Mouse (Mus musculus) erythroblast, embryonic 14.5 days (primary cell): ENCODE data around the gene Fam129b. TPM values are rescaled to one million over a fixed set of nuclear protein-coding genes. Genes with fewer than 3 reads are reported as not detected.

Experiments used
- H3K27me3 ChIP-seq: 2 replicates; pipeline ENCODE4 v1.6.1; 2012; ENCODE audit warnings: inconsistent platforms; ENCODE audit not compliant: control insufficient read depth
- H3K36me3 ChIP-seq: 2 replicates; pipeline ENCODE4 v1.6.1; 2012; ENCODE audit warnings: mild to moderate bottlenecking, inconsistent platforms; ENCODE audit not compliant: control insufficient read depth
- H3K4me1 ChIP-seq: 2 replicates; pipeline ENCODE4 v1.6.1; 2012; ENCODE audit warnings: inconsistent platforms; ENCODE audit not compliant: control insufficient read depth
- H3K4me3 ChIP-seq: replicated peaks from 2 replicates; pipeline ENCODE3; 2012; ENCODE audit warnings: moderate library complexity, mild to moderate bottlenecking, inconsistent platforms
- H3K9me3 ChIP-seq: 2 replicates; pipeline ENCODE4 v1.6.1; 2012; ENCODE audit warnings: low read length, inconsistent platforms, mixed read lengths; ENCODE audit not compliant: control insufficient read depth
- GATA1 ChIP-seq: IDR thresholded peaks from 2 replicates; pipeline ENCODE4 v1.6.1; 2012; ENCODE audit warnings: low read length, inconsistent platforms, mixed read lengths
- TAL1 ChIP-seq: IDR thresholded peaks from 3 replicates; pipeline ENCODE4 v1.6.1; 2012; ENCODE audit warnings: low read length, inconsistent platforms, mixed read lengths
- polyA plus RNA-seq: library from polyadenylated mRNA; stranded (reverse); fragments of >175 nt; gene quantifications from 2 replicates; pipeline ENCODE4 v1.2.3, GENCODE M21; 2012

Gene Fam129b
- polyA plus RNA-seq, 1 experiment = 0.13 TPM

DNA sequence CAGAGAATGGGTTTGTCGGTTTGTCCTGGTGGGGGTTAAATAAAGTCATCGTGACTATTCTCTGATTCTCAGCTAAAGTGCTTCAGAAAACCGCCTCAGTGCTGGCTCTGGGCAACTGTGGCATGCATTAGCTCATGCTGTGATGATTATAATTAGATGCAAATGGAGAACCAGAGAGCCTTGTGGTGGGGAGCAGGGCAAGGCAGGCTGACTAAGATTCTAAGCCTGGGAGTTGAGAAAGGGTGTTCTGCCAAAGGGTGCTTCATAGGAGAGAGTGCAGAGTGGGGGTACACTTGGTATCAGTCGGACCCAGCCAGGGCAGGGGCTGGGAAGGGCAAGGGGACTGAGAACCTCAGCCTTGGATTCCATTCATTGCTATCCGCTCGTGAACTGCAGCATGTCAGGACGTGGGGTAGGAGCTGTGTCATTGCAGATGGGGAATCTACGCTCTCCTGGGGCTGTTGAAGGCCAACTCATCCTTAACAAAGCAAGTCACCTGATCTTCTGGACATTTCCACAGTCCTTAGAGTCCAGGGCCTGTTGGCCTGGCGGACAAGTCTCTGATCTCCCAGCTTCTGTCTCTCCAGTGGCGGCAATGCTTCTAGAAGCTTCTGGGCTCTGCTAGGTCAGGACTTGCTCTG lies 20.7 kb downstream of the Fam129b start:
- no peak for TF ChIP-seq TAL1
- no peak for TF ChIP-seq GATA1
- Histone ChIP-seq H3K4me3 (no peak overlapping the region), H3K4me1 (peaks cover 33% of the 10 kb centered on the region), H3K27me3 (no peaks in the 10 kb centered on the region), H3K36me3 (no peaks in the 10 kb centered on the region), H3K9me3 (no peaks in the 10 kb centered on the region)

GRCm38 (mm10) chr2:32898983-32899382 lies 23.1 kb downstream of the Fam129b start:
- Histone ChIP-seq H3K4me3 (no peak overlapping the region), H3K4me1 (peaks cover 38% of the 10 kb centered on the region), H3K9me3 (no peaks in the 10 kb centered on the region), H3K36me3 (no peaks in the 10 kb centered on the region), H3K27me3 (no peaks in the 10 kb centered on the region)
- TF ChIP-seq TAL1 (no peak), GATA1 (no peak)

DNA sequence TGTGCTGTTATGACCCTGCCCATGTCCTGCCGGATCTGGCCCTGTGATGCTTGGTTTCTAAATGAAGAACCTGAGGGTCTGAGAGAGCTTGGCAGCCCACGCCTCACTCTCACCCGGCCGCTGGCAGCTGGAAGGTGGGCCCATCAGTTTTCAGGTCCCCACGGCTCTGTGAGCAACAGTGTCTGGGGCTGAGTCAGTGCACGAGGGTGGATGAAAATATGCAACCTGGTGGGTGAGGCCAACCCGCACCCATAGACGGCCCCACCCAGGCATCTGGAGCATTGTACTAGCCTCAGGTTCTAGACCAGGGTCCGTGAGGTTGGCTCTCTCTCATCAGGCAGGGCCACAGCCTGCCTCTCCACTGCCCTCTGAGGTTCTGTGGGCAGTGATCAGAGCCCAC lies 26.2 kb downstream of the Fam129b start:
- Histone ChIP-seq H3K9me3 (no peaks in the 10 kb centered on the region), H3K27me3 (no peaks in the 10 kb centered on the region), H3K36me3 (no peaks in the 10 kb centered on the region; the same call in 1 of the 2 replicates), H3K4me3 (no peak overlapping the region), H3K4me1 (peaks cover 62% of the 10 kb centered on the region)
- TF ChIP-seq TAL1 (no peak), GATA1 (no peak)

- Histone ChIP-seq H3K36me3 (no peaks in the 10 kb centered on the region; the same call in 1 of the 2 replicates), H3K4me1 (peaks cover 58% of the 10 kb centered on the region), H3K27me3 (no peaks in the 10 kb centered on the region), H3K9me3 (no peaks in the 10 kb centered on the region), H3K4me3 (no peak overlapping the region)
- no peak for TF ChIP-seq GATA1
- no peak for TF ChIP-seq TAL1
Observed at GRCm38 (mm10) chr2:32903470-32903869, 27.6 kb downstream of the Fam129b start.

DNA sequence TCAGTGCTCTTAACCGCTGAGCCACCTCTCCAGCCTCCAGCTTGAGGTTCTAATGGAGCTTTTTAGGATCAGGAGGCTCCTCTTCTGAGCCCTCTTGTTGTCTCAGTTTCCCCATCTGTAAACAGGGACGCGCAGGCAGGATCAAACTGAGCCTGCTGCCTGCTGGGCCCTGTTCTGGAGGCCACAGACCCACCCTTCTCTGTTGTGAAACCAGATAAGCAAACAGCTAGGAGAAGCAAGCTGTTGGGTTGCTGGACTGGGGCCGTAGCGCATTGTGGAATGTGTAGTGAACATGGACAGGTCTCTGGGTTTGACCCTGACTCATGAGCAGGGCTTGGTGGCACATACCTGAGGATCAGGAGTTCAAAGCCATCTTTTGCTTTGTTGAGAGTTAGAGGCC lies 28.7 kb downstream of the Fam129b start:
- Histone ChIP-seq H3K9me3 (no peaks in the 10 kb centered on the region), H3K4me3 (no peak overlapping the region), H3K27me3 (no peaks in the 10 kb centered on the region), H3K36me3 (no peaks in the 10 kb centered on the region; the same call in 1 of the 2 replicates), H3K4me1 (peaks cover 52% of the 10 kb centered on the region)
- no peak for TF ChIP-seq TAL1

- H3K36me3 ChIP-seq = no peaks in the 10 kb centered on the region; the same call in 1 of the 2 replicates
- H3K9me3 ChIP-seq = no peaks in the 10 kb centered on the region
- H3K27me3 ChIP-seq = no peaks in the 10 kb centered on the region
- no peak overlapping the region for H3K4me3 ChIP-seq
- TF ChIP-seq GATA1 = no peak
- TF ChIP-seq TAL1 = no peak
- peaks cover 49% of the 10 kb centered on the region for H3K4me1 ChIP-seq
Observed at GRCm38 (mm10) chr2:32905297-32905696, 29.4 kb downstream of the Fam129b start.

DNA sequence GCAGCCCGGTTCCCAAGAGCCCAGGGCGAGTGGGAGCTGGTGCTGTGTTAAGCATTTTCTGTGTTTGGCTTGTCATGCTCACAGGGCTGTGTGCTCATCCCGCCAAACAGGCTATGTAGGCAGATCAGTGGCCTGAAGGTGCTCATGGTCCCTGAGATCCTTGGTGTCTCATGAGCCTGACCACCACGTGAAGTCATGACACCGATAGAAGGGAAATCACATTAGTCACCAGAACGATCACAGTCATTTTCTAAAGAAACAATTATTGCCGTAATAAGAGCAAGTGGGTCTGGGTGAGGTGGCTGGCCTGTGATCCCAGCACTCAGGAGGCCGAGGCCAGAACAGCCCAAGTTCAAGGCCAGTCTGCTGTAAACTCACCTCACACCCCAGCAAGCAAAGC lies 31.5 kb downstream of the Fam129b start:
- TF ChIP-seq TAL1 (no peak), GATA1 (no peak)
- H3K4me1 ChIP-seq = peaks cover 43% of the 10 kb centered on the region
- no peaks in the 10 kb centered on the region for H3K27me3 ChIP-seq

DNA sequence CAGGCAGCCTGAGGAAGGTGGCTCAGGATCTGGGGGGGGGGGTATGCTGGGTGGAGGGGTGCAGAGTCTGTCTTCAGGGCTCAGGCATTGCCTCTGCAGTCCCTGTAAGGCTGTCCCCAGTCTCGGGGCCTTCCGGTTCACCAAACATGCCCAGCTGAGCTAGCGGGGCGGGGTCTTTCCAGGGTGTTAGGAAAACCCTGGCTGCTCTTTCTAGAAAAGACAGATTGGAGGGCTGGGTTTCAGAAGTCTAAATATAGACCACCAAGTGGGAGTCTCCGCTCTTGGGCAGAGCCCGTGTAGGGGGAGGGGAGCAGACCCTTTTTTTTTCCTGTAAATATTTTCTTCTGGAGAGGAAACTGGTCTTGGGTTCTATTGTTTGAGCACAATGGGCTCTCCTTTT lies 32.4 kb downstream of the Fam129b start:
- H3K36me3 ChIP-seq = no peaks in the 10 kb centered on the region; the same call in 1 of the 2 replicates
- H3K4me1 ChIP-seq = peaks cover 38% of the 10 kb centered on the region
- no peaks in the 10 kb centered on the region for H3K9me3 ChIP-seq
- TF ChIP-seq TAL1 = no peak
- TF ChIP-seq GATA1 = no peak
- no peak overlapping the region for H3K4me3 ChIP-seq
- H3K27me3 ChIP-seq = no peaks in the 10 kb centered on the region

More for the DNA sequence above, 31.5 kb downstream of the Fam129b start:
- H3K36me3 ChIP-seq = no peaks in the 10 kb centered on the region; the same call in 1 of the 2 replicates
- H3K9me3 ChIP-seq = no peaks in the 10 kb centered on the region
- no peak overlapping the region for H3K4me3 ChIP-seq

- no peaks in the 10 kb centered on the region; the same call in 1 of the 2 replicates for H3K36me3 ChIP-seq
- no peak overlapping the region for H3K4me3 ChIP-seq
- H3K4me1 ChIP-seq = peaks cover 33% of the 10 kb centered on the region
- no peak for TF ChIP-seq GATA1
- no peak for TF ChIP-seq TAL1
- H3K27me3 ChIP-seq = no peaks in the 10 kb centered on the region
- H3K9me3 ChIP-seq = no peaks in the 10 kb centered on the region
Observed at GRCm38 (mm10) chr2:32908796-32909195, 32.9 kb downstream of the Fam129b start.
